Mouse (Mus musculus): Measurements from ENCODE around the gene Gatd1.

The Gatd1 gene

DNA sequence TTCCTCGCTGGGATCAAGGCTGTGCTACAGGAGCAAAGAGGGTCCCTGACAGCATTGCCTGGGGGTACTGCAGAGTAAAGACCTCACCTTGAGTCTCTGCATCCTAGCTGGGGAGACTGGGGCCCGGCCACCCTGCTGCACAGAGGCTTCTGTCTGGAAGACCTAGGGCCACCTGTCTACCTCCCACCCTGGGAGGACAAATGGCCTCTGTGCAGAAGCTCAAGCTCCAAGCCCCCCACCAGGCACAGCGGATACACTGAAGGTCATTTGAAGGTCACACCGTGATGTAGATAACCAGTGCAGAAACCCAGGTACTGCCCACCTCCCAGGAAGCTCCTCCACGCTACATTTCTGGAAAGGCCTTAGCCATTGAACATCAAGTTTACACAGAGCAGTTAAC lies 14.8 kb upstream of the Gatd1 start:
- in situ Hi-C loops (cut with MboI), result no loop called here

DNA sequence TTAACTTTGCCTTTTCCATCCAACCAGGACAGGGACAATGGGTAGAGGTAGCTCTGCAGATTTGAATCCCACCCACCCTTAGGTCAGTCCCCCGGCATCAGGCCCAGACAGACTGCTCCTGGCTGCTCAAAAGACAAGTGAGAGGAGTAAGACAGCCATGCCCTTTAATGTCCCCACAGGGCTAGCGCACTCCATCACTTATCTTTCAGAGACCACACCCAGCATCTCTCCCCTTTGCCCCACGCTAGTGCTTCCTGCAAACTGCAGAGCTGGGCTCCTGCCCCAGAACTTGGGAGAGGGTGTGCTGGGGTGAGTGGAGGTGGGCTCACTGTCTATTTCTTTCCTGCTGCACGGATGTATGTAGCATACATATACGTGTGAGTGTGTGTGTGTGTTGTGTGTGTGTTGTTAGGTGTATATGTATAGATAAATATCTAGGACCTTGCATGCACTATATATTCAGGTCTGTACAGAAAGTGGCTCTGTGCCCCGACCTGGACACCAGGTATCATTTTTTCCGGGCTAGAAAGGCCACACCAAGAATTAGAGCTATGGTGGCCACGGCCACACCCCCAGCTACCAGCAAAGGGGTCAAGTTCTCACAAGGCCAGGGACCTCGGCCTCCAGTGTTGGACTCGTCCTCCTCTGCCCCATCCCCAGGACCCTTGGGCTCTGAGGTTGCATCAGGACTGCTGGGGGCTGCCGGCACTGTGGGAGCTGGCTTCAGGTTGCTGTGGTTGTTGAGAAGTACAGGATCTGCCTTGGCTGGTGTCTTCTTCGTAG lies 13.2 kb upstream of the Gatd1 start:
- in situ Hi-C loops (cut with MboI), result no loop called here

DNA sequence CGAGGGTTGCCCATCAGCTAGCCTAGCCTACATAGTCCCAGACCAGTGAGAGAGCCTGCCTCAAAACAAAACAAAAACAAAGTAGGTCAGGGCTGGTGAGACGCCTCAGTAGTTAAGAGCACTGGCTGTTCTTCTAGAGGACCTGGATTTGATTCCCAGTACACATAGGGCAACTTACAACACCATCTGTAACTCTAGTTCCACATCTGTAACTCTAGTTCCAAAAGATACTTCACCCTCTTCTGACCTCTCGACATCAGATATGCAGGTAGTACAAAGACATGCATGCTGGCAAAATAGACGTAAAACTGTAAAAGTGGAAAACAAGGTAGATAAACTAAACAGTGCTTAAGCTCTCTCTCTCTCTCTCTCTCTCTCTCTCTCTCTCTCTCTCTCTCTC lies 9.9 kb upstream of the Gatd1 start:
- in situ Hi-C loops (cut with MboI), result no loop called here

DNA sequence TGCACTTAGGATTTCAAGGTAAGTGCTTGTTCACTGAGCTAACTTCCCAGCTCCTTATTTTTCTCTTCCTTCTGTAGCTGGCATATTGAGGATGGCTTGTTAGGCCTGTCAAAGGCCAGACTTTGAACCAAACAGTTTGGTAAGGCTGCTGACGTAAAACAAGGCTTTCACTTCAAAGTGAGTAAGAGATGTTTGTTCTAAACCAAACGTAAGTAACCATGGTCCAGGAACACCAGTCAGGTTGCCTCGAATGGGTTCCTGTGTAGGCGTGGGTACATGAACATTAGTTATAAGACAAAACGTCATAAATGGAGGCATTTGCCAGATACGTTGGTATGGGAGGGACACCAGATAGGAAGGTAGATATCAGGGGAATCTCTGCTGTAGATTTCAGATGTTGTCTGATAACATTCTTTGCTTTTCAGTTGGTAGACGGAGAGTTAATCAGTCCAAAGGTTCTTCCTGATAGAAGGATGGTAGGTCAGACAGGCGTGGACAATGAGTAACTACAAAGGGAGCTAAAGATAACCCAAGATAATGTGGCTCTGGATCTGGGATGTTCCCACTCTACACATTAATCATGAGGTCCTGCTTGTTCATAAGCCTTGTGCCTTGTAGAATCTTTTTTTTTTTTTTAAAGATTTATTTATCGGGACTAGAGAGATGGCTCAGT lies 6.2 kb upstream of the Gatd1 start:
- in situ Hi-C loops (cut with MboI), result no loop called here

DNA sequence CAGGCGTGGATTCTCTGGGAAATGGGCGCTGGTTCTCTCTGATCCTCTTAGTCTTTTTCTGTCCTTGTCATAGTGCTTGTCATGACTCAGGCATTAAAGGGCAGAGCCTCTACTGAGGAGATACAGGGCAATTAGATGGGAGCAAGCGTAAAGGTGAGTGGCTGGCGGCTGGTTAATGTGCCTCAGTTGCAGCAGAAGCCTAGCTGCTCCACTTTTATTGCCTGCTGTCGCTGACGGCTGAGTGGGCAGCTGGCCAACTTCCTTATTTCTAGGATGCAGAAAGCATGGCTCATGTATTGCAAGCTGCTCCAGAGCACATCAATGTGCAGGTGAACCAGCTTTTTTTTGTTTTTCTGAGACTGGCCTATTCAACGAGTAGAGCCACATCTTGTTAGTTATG lies 5.0 kb upstream of the Gatd1 start:
- in situ Hi-C loops (cut with MboI), result no loop called here

DNA sequence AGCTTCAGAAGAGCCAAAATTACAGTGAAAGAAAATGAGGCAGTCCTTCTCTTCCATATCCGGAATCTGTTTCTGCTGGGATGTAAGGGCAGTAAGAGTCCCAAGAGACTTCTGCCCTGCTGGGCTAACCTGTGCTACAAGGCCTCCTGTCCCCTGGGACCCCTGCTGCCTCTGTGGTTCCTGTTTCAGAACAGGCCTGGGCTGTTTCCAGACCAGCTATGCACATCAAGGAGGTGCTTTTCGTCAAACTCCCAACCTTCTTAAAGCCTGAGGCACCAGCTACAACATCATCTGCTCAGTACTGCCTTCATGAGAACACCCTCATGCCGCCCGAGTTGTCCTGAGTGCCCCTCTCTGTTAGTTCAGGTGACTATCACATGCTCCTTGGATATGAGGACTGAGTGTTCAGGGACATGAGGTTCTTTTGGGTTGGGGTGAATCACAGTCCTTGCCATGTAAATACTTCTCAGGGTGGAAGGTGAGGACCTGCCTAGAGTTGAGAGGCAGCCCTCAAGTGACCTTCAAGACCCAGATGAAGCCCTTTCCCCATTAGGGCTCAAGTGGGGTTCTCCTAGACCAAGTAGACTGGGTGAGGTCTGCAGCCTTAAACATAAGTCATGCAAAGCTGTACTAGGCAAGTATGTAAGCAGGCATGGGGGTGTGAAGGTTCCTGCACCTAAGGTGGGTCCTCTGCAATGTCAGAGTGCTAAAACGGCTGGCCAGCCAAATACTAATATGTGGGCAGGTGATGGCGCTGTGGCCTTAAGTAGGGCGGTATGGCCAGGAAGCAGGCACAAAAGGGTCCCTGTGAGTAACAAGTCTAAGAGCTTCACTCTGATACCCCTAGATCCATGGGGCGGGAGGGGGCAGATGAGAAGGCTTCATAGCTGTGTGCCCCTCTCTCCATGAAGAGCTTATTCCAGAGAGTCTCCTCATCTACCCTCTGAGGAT lies 4.1 kb upstream of the Gatd1 start:
- in situ Hi-C loops (cut with MboI), result no loop called here

DNA sequence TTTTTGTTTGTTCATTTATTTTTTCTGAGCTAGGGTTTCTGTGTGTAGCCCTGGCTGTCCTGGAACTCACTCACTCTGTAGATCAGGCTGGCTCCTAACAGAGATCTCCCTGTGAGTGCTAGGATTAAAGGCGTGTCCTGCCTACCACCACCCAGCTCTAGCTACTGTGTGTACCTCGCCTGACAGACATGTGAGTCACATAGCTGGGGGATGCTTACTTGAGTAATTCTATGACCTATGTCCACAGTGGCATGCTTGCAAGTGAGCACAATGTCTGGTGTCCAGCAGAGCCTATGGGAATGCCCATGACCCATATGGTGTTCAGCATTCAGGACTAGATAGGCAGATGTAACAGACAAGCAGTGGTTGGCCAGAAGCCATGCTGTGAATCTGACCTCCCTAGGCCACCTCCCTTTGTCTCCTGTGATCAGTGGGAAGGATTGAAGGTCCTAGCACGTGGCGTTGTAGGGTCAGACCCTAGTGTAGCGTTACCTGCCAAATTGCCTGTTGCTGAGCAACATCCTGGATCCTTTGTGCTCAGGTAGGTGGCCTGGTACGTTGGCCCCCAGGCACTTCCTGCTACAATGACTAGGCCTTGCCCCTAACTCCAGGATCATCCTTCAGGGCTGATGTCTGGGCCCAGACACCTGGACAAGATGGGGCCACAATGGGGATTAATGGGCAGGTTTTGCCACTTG lies 2.4 kb upstream of the Gatd1 start:
- in situ Hi-C loops (cut with MboI), result no loop called here

DNA sequence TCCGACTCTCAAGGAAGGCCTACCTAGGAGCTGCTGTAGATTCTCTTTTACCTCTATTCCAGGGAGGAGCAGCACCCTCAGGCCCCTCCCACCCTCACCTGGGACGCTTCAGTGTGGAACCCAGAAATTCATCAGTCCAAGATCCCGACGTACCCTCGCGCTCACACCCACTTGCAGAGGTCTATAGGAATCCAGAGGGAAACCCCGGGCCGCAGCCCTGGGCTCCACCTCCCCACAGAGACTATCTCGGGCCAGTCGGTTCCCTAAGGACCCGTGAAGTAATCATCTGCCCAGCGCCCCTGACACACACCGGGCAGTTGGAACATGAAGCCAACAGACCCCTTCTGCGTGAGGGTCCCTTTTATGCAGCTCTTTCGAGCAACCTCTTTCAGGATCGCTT lies 605 bp downstream of the Gatd1 start:
- in situ Hi-C loops (cut with MboI), result no loop called here

DNA sequence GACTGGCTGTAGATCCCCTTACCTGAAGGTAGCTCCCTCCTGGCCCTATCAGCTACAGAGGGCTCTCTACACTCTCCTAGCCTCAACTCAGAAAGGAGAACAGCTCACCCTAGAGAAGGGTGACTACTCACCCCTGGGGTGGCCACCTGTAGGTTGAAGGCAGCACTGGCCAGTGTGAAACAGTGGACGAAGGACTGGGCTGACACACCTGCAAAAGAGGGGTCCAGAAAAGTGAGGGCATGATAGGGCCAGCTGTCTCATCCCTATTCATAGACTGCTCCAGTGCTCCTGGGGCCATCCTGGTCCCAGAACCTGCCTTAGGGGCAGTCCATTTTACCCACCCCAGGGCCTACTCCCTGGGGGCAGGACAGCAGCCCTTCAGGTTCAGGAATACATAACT lies 2.3 kb downstream of the Gatd1 start:
- in situ Hi-C loops (cut with MboI), result no loop called here

DNA sequence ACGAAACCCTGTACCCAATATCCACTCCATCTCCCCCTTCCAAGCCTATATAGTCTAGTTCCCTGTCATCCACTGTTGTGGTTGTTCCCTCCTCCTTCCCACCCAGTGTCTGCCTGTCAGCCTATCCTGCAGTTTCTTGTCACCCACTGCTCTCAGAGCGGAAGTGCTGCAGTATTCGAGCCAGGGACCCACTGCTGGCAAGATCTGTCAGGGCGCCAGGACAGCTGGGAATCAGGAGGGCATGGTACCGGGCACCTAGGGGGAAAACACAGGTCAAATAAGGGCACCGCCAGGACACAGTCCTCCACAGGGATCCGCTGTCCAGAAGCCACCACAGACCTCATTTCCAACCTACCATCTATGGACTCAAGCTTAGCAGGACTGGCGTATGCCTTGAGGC lies 3.3 kb downstream of the Gatd1 start:
- in situ Hi-C loops (cut with MboI), result no loop called here

DNA sequence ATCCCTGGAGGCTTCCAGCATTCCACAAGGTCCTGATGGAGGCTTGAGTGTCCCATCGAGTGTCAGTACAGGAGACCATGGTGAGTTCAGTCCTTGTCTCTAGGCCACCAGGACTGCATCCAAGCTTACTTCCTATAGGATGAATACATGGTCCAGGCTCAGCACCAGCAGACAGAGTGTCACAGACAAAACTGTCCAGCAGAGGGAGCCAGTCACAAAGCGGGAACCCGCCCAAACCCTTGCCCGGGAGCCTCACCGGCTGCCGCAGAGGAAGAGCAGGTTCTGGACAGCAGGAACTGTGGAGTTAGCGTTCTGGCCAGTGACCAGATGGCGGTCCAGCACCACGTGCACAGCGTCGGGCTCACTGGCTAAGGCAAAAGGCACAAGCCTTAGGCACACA lies 5.1 kb downstream of the Gatd1 start:
- in situ Hi-C loops (cut with MboI), result loop anchor here (10.0 kb wide), 1 partner anchor 116 kb away; no protein-coding TSS in a partner anchor

DNA sequence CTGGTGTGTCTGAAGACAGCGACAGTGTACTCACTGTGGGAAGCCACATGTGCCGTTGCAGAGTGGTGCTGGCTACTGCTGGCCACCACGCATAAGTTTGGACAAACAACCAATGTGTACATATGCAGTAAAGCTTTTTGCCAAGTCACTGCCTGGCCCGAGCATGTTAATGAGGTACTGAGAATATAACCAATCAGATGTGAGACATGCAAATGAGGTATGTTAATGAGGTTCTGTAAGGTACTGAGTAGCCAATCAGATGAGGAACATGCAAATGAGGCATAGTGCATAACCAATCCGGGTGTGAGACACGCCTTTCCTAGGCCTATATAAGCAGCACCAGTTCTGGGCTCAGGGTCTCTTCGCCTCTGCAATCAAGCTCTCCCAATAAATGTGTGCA lies 6.3 kb downstream of the Gatd1 start:
- in situ Hi-C loops (cut with MboI), result loop anchor here (10.0 kb wide), 1 partner anchor 117 kb away; no protein-coding TSS in a partner anchor

DNA sequence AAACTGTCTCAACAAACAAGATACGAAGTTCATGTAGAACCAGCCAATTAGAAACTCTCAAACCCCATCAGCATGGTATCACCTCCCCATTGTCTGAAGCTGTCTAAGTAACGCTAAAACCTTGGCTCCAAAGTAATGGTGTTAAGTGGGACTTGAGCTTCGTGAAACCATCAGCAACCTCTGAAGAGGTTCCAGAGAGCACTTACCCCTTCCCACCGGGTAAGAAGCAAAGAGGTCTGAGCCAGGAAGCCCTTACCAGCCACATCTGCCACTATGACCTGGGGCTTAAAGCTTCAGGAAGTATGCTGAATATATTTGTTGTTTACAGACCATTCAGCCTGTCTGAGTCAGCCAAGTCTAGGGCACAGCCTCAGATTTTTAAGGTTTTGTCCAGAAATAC lies 8.5 kb downstream of the Gatd1 start:
- in situ Hi-C loops (cut with MboI), result loop anchor here (10.0 kb wide), 1 partner anchor 119 kb away; no protein-coding TSS in a partner anchor

DNA sequence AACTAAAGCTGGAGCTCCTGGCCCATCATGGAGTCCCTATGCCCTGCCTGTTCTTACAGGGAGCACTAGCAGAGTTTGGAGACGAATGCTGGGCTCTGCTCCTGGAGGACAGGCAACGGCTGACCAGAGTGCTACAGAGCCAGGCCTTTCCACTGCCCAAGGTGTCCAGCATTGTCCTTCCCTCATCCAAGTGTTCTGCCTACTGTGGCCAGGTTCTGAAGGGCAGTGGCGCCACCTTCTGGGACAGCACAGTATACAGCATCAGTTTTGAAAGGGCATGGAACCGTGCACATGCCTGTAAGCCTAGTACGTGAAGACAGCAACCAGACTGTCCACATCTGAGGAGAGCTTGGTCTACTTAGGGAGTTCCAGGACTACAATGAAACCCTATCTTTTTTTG lies 10.6 kb downstream of the Gatd1 start:
- in situ Hi-C loops (cut with MboI), result loop anchor here (10.0 kb wide), 1 partner anchor 121 kb away; no protein-coding TSS in a partner anchor

DNA sequence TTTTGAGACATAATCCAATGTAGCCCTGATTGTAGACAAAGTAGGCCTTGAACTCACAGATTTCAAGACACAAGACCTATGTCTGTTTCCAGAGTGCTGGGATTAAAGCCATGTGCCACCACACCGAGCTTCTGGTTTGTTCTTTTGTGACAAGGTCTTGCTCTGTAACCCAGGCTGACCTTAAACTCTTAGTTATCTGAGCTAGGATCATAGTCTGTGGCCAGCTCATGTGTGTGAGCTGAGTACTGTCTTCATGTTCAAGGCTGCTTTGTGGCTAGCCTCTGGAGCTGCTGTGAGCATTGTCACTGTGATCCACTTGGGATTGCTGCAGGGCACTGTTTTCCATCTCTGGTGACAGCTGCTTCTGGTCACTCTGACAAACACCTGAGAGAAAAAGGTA lies 18.6 kb downstream of the Gatd1 start:
- in situ Hi-C loops (cut with MboI), result no loop called here

DNA sequence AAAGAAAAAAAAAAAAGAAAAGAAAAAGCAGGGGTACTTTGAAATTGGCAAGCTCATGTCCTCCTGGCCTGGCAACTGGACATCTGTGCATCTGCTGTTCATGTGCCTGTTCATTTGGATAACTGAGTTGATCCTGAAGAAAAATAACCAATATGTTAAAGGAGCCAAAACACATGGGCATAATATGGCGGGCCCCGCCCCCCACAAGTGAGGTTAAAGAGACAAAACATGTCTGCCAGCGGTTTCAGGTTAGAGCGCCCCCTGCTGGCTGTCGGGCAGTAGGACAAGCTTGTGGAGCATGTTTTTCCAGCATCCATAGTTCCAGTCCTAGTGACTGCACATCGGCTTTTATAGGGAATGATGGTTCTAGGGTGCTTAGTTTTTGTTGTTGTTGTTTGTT lies 19.2 kb downstream of the Gatd1 start:
- in situ Hi-C loops (cut with MboI), result no loop called here

DNA sequence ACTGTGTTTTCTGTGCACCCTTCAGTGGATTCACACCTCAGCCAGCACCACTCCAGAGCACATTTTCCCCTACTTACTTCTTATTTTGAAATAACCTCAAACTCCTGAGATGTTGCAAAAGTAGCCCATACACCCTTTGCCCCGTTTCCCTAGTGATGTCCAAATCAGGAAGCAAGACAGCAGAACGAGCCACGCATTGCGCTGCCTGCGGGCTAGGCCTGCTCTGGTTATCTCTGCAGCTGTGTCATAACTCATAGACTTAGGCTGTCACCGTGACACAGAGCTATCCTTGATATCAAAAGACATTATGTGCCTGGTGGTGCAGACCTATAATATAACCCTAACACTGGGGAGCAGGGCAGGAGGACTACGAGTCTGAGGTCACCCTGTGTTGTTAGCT lies 19.8 kb downstream of the Gatd1 start:
- in situ Hi-C loops (cut with MboI), result no loop called here

DNA sequence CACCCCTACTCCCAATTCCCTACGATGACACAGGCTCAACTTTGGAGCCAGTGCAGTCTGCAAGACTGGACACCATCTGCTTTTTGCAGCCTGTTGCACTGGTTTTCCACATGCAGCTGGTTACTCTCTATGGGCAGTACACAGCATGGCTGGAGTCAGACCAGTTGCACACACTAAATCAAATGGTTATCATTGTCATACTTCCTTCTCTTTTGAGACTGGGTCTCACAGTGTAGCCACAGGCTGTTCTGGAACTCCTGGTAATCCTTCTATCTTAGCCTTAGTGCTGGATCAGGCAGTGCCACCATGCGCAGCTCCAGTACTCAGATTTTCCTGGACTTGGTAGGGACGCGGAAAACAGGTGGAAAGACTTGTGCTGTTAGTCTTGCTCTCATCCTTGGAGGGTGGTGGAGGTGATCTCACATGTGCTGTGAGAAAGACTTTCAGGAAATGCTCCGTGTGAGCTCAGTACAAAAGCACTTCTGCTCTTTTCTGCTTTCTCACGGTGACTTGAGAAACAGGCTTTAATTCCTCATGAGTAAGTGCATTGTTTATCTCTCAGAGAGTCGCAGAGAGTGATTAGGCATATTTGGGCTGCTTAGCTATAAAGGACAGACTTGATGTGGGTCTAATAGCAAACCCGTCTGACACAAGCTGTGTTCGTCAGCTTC lies 21.2 kb downstream of the Gatd1 start:
- in situ Hi-C loops (cut with MboI), result no loop called here

DNA sequence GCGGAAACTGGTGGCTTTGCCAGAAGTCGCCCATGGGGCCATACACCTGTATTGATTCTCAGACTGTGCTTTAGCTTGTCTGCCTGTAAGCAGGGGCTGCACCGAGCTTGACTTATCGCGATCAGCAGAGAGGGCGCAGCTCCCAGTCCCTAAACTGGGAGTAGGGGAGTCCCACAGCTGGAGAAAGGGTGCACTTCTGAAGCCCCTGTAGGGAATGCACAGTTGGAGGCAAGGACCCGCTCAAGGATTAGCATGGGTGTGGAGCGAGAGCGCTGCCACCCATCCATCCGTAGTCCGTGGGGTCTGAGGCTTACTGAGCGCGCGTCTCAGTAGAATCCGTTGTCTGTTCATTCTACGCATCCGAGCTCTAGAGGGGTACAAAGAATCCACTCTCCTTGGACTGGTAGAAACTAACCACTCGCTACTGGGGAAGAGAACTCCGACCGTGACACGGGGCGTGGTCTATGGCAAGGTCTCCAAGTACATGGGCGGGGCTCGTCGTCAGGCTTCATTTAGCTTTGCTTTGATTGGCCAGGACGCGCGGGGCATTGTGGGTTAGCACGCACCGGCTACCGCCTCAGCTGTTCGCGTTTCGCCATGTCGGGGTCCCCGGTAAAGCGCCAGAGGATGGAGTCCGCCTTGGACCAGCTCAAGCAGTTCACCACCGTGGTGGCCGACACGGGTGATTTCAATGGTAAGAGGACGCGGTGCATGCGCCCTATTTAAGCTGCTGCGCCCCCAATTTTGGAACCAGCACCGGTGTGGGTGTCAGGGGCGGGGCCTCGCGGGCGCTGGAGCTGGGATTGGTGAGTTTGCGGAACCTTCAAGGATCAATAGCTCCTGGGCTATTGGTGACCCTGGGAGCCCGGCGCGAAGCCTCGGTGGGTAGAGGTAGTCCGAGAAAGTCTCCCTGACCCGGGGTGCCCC lies 22.0 kb downstream of the Gatd1 start, which contains the start of gene Taldo1:
Taldo1 (plus strand) TSS at position 575 of the 927 bp plus-strand sequence.
- in situ Hi-C loops (cut with MboI), result no loop called here
